Mouse (Mus musculus): ENCODE results near the gene Clip3.

DNA sequence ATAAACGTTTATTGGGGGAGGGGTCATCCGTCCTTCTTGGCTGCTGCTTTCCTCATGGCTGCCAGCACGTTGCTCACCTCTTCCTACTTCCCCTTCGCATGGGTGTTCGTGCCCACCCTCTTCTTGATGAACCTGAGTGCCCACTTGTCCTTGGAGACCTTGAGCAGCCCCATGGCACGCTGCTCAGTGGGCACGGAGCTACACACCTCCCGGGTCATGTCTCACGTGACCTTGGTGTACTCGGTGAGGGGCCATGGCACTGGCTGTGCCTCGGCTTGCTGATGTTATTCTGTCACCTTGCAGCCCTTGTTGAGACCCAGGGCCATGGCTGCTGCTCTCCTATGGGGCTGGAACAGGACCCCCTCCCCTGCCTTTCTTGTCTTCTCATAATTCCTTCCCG lies 18.6 kb downstream of the Clip3 start:
- TF ChIP-seq CTCF (IDR thresholded peaks at IDR 0.05; ENCODE audit: borderline replicate concordance, extremely low read depth, insufficient read depth, insufficient read length) (no peak), POLR2A (IDR thresholded peaks at IDR 0.05; ENCODE audit: borderline replicate concordance, extremely low read depth, insufficient read depth, insufficient read length, poor library complexity, severe bottlenecking) (no peak)
